Mouse (Mus musculus): ENCODE results near the gene Atad1.
"Not testable (repeated sequence)": the region's sequence is repeated elsewhere in the genome, so short reads cannot be mapped to it uniquely, and the experiment has no call there.

The Atad1 gene

DNA sequence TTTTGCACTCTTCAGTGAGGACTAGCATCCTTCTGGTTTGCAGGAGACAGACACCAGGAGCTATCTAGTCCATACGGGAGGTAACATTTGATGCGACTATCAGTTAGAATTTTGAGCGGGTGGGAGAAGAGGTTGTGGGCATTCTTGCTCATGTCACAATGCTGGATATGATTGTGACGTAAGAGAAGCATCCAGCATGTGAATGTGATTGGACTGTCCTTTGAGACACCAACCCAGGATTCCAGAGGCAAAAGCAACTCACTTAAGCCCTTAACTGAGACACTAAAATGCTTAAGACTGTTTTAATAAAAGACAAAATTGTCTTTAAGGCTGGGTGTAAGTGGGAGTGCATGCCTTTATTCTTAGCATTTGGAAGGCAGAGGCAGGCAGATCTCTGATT, at the start of gene Atad1:
Gene Atad1 (minus strand): TSS at position 101 of the 400 bp plus-strand sequence.
- DNase-seq, result no peak

DNA sequence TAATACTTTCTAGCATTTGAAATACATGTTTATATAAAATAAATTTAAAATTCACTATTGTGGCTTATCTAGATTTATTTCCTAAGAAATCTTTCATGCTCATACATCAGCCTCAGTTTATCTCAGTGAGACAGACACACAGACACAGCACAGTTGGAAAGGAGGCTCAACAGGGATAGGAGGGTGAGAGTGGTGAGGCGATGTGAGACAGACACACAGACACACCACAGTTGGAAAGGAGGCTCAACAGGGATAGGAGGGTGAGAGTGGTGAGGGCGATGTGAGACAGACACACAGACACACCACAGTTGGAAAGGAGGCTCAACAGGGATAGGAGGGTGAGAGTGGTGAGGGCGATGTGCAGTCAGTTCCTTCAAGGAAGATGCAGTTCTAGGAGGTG, 48.4 kb upstream of the Atad1 start:
- DNase-seq, result not testable (repeated sequence)

DNA sequence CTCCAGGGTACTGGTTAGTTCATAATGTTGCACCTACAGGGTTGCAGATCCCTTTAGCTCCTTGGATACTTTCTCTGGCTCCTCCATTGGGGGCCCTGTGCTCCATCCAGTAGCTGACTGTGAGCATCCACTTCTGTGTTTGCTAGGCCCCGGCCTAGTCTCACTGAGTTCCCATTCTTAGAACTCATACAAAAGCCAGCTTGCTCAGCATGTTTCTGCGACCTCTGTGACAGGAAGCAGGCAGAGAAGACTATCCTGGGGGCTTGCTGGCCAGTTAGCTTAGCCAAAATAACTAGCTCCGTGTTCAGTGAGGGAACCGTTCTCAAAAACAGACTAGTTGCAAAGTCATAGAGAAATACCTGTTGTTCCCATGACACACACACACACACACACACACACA, 47.8 kb upstream of the Atad1 start:
- DNase-seq, result not testable (repeated sequence)

DNA sequence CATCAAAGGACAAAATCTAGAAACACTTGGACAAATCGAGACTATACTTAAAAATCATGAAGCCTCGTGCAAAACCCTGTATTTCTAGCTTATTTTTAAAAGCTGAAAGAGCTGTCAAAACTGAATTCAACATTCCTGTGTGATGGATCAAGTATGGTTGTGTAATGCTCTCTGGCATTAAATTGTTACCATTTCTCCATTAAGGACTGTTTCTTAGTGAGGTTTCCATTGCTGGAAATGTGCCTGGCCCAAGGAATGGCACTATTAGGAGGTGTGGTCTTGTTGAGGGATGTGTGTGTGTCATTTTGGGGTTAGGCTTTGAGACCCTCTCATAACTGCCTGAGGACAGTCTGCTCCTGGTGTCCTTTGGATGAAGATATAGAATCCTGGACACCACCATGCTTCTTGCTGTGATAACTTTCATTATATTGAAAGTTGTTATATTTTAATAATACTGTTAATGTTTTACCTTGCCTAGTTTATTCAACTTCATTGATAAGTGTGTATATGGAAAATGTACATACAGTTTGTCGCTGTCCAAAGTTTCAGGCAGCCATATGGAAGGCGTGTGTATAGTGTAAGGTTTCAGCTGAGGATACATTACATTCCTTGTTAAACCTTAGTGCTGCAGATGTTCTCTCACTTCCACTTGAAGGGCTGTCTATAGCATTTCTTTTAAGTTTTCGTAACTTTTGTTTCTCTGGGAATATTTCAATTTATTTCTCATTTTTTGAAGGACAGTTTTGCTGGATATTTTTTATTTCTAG, 41.9 kb upstream of the Atad1 start:
- DNase-seq, result no peak

DNA sequence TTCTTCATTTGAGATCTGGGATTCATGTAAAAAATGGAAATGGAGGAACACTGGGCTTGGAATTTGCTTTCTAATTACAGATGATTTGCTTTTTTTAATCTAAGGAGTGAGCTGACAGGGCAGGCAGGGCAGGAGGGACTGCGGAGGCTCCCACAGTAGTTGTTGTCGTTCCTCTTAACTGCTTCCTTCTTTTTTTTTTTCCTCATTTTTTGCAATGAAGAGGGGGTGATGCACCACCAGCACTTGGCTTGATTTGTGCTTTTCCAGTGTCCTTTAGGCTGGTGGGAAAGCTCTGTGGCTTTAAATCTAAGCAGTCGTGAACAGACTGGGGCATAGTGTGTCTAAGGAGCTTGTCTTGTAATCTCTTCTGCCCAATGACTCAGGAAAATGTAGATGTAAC, 39.5 kb upstream of the Atad1 start:
- DNase-seq, result no peak

DNA sequence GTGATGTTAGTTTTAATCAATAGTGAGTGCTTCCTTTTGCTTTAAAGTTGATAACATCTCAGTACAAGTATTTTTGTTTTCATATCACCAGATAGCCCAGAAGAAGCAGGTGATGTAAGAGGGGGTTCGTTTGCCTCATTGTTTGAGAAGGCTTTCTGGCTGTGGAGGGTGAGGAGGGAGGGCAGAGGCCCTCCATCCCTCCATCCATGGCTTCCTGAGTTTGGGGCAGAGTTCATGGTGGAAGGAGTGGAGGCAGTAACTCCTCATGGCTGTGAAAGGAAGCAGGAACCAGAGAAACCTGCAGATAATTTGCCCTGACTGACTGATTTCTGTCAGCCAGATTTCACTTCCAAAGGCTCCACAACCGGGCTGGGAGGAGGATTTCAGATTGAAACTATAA, 38.8 kb upstream of the Atad1 start:
- no peak for DNase-seq

DNA sequence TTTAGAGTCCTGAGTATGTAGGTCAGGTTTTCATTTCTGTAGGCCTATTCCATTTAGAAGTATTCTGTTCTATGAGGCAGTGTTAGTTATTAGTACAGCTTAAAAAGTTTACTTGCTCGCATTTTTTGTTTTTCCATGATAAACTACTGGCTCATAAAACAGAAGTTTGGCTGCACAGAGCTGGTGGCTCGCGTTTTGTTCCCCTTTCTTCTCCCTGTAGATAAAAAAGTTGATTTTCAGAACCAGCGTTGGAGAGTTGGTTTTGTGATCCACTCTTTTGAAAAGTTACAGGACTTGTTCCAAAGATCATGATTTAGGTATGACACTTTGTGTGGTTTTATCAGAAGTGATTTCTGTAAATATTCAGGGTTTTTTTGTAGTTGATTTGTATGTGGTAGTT, 22.9 kb upstream of the Atad1 start:
- DNase-seq, result no peak

DNA sequence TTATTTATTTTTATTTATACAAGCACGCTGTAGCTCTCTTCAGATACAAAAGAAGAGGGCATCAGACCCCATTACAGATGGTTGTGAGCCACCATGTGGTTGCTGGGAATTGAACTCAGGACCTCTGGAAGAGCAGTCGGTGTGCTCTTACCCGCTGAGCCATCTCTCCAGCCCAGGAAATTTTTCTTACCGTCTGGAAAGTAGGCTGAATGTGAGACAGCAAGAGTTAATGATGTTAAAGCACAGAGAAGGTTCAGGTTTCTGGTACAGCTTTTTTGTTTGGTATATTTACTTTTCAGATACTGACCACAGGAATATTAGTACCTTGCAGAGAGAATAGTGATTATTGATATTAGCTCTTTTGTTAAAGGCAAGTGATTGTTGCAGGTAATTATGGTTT, 21.6 kb upstream of the Atad1 start:
- DNase-seq, result no peak

DNA sequence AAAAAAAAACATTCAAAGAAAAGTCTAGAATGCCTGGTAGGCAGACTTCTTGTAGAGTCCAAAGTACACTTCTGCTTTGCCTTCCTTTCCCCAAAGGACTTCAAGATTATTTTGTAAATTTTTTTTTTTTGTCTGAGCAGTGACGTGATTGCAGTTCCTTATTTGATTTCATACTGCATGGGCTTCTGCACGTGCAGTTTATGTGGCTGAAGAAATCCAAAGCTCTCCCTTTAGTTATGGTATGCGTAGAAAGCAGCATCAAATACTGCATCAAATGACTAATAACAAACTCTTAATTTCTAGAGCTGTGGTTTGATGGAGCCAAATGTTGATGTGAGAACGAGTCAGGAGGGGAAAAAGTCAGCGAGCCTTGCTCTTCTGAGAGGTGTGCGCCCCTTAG, 20.9 kb upstream of the Atad1 start:
- DNase-seq, result no peak

DNA sequence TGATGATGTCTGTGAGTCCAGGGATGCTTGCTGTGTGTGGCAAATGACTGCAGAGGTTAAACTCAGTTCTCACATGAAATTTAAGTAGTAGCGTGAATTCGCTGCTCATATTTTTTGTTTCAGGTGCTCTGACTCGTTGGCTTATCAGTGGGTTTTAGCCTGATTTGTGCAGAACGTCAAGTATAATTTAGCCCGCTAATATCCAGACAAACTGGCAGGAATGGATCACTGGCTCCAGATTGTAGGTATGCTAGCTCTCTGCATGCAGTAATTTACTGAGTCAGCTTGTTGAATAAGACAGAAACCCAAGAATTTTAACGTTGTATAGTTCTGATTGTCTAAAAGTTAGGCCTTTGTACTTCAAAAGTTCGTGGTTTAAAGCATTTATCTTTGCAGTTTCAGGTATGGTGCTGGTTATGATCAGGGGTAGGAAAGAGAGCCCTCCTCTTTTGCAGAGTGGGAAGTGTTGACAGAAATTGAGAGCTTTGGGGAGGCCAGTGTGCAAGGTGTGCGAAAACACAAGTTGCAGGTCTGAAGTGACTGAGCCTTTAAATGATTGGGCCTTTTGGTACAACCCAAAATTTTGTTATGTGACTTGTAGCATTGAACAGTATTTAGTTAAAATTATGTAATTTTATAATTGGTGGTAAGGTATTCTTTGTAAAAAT, 19.9 kb upstream of the Atad1 start:
- DNase-seq, result no peak

DNA sequence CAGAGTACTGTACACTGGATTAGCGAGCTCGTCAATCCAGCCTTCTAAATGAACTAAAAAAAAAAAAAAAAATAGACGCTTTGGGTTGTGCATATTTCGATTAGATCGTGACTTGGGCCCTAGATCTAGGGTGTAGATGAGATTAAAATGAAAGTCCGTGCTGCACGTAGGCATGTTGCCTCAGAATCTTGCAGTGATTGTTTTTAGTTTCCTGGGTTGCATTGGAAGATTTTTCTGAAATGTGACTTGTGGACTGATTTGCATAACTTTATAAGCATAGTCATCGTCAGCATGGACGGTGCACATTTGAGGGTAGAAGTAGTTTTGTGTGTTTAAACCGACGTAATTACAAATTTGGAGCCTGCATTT, 19.2 kb upstream of the Atad1 start:
- no peak for DNase-seq

DNA sequence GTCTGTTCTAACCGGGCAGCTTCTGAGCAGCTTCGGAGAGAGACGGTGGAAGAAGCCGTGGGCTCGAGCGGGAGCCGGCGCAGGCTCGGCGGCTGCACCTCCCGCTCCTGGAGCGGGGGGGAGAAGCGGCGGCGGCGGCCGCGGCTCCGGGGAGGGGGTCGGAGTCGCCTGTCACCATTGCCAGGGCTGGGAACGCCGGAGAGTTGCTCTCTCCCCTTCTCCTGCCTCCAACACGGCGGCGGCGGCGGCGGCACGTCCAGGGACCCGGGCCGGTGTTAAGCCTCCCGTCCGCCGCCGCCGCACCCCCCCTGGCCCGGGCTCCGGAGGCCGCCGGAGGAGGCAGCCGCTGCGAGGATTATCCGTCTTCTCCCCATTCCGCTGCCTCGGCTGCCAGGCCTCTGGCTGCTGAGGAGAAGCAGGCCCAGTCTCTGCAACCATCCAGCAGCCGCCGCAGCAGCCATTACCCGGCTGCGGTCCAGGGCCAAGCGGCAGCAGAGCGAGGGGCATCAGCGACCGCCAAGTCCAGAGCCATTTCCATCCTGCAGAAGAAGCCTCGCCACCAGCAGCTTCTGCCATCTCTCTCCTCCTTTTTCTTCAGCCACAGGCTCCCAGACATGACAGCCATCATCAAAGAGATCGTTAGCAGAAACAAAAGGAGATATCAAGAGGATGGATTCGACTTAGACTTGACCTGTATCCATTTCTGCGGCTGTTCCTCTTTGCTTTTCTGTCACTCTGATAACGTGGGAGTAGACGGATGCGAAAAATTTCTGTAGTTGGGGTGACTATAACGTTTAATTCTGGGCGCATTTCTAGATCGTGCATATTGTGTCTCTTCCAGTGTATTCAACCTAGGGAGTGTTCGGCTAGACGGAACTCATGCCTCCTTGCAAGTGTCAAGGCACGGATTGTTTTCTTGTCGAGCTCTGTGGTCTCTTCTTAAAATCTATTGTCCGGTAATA, 18.5 kb upstream of the Atad1 start:
- peak; percentile 57 for DNase-seq

DNA sequence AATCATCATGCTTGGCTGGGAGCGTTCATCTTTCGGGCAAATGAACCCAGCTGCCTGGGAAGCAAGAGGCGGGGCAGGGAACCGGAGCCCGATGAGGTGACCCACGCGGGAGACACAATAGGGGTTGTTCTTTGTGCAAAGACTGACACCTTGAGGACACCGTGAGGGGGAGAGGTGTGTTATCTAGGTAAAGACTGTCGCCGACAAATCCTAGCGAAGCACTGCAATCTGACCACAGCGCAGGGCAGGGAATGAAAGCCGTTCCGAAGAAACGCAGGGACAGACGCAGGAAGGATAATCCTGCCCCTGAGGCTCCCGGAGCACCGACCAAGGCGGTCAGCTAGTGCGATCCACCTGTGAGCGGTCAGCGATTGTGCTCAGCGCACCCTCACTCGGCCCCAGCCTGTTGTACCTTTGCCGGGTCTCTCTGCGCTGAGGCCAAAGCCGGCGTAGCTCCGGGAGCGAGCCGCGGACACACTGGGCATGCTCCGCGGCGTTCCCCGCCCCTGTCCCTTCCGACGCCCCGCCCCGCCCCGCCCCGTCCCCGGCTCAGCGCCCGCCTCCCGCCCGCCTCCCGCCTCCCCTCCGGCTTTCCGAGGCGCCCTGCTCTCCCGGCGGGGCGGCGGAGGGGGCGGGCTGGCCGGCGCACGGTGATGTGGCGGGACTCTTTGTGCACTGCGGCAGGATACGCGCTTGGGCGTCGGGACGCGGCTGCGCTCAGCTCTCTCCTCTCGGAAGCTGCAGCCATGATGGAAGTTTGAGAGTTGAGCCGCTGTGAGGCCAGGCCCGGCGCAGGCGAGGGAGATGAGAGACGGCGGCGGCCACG, 17.5 kb upstream of the Atad1 start, which contains the start of gene Pten:
Gene Pten (plus strand): TSS at position 598 of the 826 bp plus-strand sequence.
- DNase-seq, result peak; percentile 97

DNA sequence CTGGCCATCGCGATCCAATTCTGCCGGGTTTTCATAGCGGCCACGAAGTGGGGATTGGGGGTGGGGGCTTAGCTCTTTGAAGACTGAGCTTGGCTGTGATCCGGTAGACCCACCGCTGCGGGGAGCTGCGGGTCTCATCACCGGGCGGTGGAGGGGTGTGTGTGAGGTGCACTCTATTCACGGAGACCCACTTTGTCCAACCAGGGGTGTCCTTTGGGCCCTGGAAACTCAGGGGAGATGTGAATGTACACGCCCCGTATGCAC, 17.0 kb upstream of the Atad1 start:
- no peak for DNase-seq

DNA sequence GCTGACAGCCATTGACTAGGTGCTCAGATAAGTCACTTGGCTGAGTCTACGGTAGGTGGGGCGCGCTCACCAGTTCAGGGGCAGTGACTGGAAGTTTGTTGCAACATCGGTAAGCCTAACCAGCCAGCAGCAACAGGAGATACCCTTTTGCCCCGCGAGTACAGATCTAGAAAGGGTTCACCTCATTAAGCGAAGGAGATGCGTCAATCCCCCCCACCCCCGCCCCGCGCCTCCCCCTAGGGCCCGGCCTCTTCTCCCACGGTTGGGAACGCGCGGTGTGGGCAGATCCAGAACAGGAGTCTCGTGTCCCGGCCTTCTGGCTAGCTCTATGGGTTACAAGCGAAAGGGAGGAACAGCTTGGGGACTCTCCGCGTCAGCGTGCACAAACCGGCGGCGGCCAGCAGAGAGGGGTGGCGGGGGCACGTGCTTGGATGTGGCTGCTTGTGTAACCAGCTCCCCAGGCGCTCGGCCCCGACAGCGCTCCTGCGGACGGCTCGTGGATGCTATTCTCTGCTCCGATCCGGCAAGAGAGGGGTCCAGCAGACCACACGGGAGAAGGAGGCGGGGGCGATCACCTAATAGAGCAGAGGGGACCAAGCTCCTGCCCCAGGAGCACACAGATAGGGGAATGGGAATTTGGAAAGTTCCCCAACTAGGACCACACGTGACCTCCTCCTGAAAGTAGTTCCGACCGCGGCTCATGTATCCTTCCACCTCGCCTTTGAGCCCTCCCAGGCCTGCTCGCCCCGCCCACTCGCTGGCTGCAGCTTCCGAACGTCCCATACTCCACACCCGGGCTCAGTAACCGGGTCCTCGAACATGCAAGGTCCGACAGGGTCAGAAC, 16.4 kb upstream of the Atad1 start:
- DNase-seq, result peak; percentile 97

DNA sequence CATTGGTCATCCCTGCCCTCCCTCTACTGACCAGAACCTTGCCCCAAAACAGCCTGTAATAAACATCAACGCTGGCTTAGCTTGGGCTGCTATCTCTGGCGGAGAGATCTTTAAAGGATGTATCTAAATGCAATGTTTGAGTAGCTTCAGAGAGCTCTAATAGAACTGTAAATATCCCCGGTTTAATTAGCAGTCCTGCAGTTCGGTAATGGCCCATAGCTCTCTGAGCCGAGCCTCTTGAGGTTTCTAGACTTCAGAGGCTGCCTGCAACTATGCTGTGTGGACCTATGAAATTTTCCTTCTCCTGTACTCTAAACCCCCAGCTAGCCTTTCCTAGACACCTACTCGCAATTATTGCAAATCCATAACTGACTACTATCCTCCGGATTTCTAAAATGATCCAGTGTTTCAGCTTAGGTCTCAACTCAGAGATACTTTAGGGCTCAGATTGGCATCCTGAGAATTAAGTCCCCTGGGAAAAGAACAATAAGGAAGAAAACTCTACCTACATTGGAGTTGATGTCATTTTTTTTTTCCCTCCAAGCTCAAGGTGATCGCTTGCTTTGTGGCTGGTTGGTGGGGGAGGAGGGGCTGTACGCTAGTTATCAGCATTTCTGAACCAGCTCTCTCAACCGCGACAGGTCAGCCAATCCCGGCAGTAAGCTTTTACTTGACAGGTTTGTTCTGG, 15.7 kb upstream of the Atad1 start:
- peak; percentile 25 for DNase-seq

DNA sequence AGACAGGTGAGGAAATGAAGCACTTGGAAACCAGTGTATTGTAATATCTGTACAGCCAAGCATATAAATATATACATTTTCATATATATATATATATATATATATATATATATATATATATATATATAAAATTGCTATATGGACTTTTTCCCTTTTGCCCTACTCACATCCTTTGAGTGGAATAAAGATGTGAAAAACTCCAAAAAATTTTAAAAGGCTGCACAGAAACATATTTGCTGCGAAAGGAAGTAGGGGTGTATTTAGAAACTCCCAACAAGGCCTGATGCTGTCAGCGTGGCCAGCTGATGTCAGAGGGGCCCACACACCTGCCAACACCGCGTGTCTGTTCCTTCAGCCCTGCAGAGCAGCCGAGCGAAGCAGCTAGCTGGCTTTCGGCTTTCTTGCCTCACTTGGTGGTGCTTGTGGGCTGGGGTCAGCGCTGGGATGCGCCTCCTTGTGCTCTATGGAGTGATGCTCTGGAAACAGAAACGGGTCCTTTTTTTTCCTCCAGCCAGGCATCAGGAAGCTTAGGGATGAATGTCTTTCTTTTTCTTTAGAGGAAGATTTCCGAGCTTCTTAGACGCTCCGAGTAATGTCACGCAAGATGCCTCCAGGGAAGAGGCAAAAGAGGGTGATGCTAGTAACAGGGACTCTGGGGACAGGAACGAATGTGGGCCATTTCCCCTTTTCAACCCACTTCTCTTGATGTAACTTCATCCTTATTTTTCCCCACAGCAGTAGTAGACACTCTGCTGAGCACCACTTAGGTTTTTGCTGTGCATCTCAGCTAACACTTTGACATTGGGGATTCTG, 14.8 kb upstream of the Atad1 start:
- DNase-seq, result peak; percentile 33

DNA sequence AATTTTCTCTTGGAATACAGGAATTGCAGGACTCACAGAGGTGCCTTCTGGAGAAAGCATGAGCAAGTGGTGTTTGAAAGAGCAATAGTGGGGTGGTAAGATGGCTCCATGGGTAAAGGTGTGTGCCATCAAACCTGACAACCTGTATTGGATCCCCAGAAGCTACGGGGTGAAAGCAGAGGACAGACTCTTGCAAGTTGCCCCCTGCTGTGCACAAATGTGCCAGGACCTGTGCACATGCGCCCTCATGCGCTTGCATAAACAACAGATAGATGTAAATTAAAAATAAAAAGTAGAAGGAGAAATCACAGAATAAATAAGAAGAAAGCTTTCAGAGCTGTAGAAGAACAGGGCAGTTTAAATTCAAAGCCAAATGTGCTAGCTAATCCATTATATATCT, 13.8 kb upstream of the Atad1 start:
- peak; percentile 31 for DNase-seq

DNA sequence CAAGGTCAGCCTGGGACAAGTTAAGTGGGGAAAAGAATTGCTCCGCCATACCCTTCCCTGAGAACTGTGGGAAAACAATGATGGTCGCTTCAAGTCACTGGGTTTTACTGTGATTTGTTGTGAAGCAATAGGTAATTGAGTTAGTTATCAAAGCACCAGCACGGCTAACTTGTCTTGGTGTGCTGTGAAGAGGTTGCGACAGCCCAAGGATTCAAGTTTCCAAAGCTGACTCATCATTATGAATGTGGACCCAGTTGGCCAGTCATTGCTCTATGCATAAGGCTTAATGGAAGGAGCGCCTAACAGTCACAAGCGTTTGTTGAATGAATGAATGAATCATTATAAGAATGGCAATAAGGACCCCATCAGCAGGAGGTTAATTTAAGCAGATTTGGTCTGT, 12.8 kb upstream of the Atad1 start:
- DNase-seq, result no peak

DNA sequence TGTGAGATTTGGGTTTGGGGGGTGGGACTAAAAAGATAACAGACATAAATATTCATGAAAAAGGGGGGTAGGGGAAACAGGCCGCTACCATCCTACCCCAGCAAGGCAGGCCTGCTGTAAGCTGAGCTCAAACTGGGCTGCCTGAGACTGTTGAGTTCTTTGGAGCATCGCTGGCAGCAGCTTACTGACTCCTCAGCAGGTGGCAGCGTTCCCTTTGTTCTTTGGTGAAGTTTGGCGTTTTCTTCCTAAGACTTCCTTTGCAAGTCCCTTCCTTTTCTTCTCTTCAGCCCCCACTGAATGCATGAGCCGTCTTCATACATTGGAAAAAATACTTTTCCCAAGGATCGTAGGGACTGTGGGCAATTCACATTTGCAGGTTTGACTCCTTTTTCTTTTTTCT, 9.8 kb upstream of the Atad1 start:
- DNase-seq, result no peak
